Mouse (Mus musculus) Patski (cell line): ENCODE measurements around the gene Syt12. TPM values are rescaled to one million over a fixed set of nuclear protein-coding genes. Genes with fewer than 3 reads are reported as not detected.

Experiments
- ATAC-seq: fragments of 100-300 bp; one replicate; pipeline ENCODE4 v1.8.0; 2021
- CTCF ChIA-PET: fragments of 350-600 bp; sonication (Branson Sonifier 250); formaldehyde crosslinking; loops from one replicate; lab custom pipeline; 2022; ENCODE audit warnings: inconsistent platforms; lab: Charles Lee
- POLR2A ChIA-PET: fragments of 350-600 bp; sonication (Branson Sonifier 250); formaldehyde crosslinking; loops from one replicate; lab custom pipeline; 2022; ENCODE audit warnings: antibody characterized with exemption, inconsistent platforms; lab: Charles Lee
- DNase-seq: peaks from one replicate; pipeline ENCODE4 v3.0.0-alpha.2; 2011; ENCODE audit warnings: low read depth, low spot score
- H3K27me3 ChIP-seq: fragments of 371-371 bp; one replicate; pipeline ENCODE4 v1.5.1; 2021
- CTCF ChIP-seq: fragments of 100-300 bp; IDR thresholded peaks from one replicate; pipeline ENCODE4 v1.5.1; 2021
- in situ Hi-C: fragments of 300-500 bp; cut with MboI; formaldehyde crosslinking; loops from 3 replicates; pipeline ENCODE4 v1.11.1; 2018; ENCODE audit warnings: low pct_unique_long_range_greater_than_20kb, mixed read lengths
- polyA plus RNA-seq: library from polyadenylated mRNA; unstranded; gene quantifications from one replicate; pipeline ENCODE4 v1.2.3, GENCODE M21; 2021

Gene Syt12
- polyA plus RNA-seq, 1 experiment from 2014 or later: 25.2 TPM

DNA sequence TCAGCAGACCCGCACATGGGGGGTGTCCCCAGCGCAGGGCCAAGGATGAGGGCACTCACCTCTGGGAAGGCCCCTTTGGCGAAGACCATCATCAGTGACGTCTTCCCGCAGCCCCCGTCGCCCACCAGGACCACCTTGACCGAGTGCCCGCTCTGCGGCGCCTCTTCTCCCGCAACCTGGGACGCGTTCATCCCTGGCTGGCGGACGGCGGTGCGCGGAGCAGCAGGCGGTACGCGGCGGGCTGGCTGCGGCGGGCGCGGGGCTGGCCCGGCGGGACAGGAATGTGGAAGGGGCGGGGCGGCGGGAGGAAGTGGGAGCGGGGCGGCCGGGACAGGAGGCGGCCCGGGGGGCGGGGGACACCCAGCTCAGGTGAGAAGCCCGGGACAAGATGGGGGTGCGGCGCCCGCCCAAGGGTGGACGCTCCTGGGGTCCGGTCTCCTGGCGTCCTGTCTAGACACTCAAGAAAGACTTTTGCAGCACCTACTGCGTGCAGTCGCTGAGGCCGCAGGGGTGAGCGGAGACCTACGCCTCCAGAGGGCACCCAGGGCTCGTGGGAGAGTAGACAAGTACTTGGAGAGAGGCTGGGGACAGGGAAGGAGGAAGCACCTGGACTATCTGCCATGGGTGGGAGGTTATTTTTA, 38.0 kb downstream of the Syt12 start, which contains the start of gene Rhod:
TSS of gene Rhod (minus strand) at position 272 of the 641 bp plus-strand sequence.
- no peak for DNase-seq
- in situ Hi-C loops: no loop called here
- peak; percentile 25 for ATAC-seq
- ChIA-PET POLR2A (interaction anchor here (0.7 to 3.2 kb wide), 6 partner anchors 11 to 54 kb away, joined by 3 to 8 read pairs (median 3); no protein-coding TSS in a partner anchor), CTCF (interaction anchor here (2.7 kb wide), 1 partner anchor 20 kb away, joined by 12 read pairs; no protein-coding TSS in a partner anchor)
- H3K27me3 ChIP-seq: no peaks in the 10 kb centered on the region
- no peak for TF ChIP-seq CTCF

DNA sequence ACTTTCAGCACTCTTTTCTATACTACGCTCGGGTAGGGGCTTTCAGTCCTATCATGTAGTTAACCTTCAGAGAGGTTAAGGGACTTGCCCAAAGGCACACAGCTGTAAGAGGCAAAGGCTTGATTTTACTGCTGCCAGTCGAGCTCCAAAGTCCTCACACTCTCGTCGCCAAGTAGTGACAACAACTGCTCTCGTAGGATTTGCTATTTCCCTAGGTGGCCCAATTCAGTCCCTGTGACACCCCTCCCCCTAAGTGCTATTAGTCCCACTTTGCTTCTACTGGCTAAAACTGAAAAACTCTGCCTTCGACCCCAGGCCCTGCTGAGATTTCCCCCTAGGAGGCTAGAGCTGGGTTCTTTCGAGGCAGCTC, 38.5 kb downstream of the Syt12 start:
- POLR2A ChIA-PET: interaction anchor here (1.0 to 3.2 kb wide), 4 partner anchors 13 to 187 kb away, joined by 3 to 8 read pairs (median 5); partner anchors contain the start of gene Rce1
- no peak for TF ChIP-seq CTCF
- CTCF ChIA-PET: interaction anchor here (0.9 kb wide), 1 partner anchor 14 kb away, joined by 3 read pairs; no protein-coding TSS in a partner anchor
- DNase-seq (no peak), ATAC-seq (no peak)
- in situ Hi-C loops: no loop called here
- H3K27me3 ChIP-seq: no peaks in the 10 kb centered on the region

DNA sequence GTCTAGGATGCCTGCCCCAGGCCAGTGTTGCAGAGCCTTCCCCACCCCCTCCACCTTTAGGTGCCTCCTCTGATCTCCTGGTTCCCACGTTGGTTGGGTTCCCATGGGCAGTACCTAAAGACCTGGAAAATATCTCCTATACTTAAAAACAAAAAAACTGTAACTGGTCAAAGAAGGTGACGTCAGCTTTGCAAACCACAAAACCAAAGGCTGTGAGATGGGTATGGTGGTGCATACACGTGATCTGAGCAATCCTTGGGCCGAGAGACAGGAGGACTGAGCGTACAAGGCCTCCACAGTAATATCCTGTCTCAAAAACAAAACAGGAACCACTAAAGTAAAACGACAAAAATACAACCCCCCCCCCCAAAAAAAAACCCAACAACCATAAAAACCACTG, 39.4 kb downstream of the Syt12 start:
- POLR2A ChIA-PET: interaction anchor here (0.6 to 3.2 kb wide), 3 partner anchors 12 to 188 kb away, joined by 4 to 8 read pairs (median 7); partner anchors contain the start of gene Rce1
- CTCF ChIA-PET: interaction anchor here (0.9 kb wide), 1 partner anchor 13 kb away, joined by 3 read pairs; no protein-coding TSS in a partner anchor
- DNase-seq: no peak
- in situ Hi-C loops: no loop called here
- TF ChIP-seq CTCF: no peak
- no peaks in the 10 kb centered on the region for H3K27me3 ChIP-seq
- no peak for ATAC-seq

DNA sequence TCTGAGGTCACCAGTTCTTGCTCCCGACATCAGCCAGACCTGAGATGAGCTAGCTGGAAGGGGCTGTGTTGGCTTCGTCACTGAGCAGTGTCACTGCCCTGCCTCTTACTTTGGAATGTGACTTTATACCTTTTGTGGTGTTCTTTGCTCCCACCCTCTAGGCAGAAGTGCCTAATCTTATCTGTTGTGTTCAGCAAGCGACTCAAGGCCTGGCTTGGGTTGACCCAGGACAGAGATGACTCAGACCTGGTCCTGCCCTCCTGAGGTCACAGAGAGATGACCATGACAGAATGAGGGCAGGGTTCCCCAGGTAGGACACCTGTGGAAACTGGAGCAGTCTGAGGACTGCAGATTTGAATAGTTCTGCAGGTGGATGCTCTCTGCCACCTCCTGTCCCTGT, 41.0 kb downstream of the Syt12 start:
- TF ChIP-seq CTCF: no peak
- CTCF ChIA-PET: interaction anchor here (1.5 kb wide), 1 partner anchor 37 kb away, joined by 3 read pairs; no protein-coding TSS in a partner anchor
- no peak for ATAC-seq
- POLR2A ChIA-PET: no interaction called here
- in situ Hi-C loops: no loop called here
- no peaks in the 10 kb centered on the region for H3K27me3 ChIP-seq
- no peak for DNase-seq

DNA sequence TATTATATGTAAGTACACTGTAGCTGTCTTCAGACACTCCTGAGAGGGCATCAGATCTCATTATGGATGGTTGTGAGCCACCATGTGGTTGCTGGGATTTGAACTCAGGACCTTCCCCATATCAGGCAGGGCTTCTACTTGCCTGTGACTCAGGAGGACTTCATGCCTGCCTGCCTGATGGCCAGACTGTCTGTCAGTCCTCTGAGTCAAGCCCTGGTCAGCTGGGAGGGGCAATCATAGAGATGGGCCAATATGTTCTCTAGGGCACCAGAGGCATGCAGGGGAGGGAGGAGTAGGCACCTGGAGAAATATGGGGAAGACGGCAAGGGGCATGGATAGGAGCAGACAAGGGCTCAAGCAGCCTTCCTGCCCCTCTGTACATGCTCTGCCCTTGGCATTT, 42.2 kb downstream of the Syt12 start:
- in situ Hi-C loops: no loop called here

DNA sequence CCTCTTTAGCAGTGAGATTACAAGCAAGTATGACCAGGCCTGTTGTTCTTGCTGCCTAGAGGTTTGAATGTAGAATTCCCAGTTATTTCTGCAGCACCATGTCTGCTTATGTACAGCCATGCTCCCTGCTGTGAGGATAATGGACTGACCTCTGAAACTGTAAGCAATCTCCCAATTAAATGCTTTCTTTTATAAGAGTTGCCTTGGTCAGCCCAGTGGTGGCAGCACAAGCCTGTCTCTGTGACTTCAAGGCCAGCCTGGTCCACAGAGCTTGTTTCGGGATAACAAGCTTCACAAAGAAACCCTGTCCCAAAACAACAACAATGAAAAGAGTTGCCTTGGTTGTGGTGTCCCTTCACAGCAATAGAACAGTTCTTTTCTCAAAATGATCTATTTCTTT, 43.5 kb downstream of the Syt12 start:
- ChIA-PET POLR2A (interaction anchor here (0.5 to 0.8 kb wide), 3 partner anchors 9 to 63 kb away, joined by 3 read pairs; no protein-coding TSS in a partner anchor), CTCF (interaction anchor here (1.2 to 1.5 kb wide), 3 partner anchors 42 to 49 kb away, joined by 3 to 5 read pairs (median 3); no protein-coding TSS in a partner anchor)
- no peaks in the 10 kb centered on the region for H3K27me3 ChIP-seq
- ATAC-seq (no peak), DNase-seq (no peak)
- in situ Hi-C loops: no loop called here
- no peak for TF ChIP-seq CTCF

More for the DNA sequence above, 42.2 kb downstream of the Syt12 start:
- POLR2A ChIA-PET: interaction anchor here (1.1 kb wide), 1 partner anchor 15 kb away, joined by 3 read pairs; no protein-coding TSS in a partner anchor
- CTCF ChIA-PET: no interaction called here
- no peaks in the 10 kb centered on the region for H3K27me3 ChIP-seq
- no peak for DNase-seq
- TF ChIP-seq CTCF: no peak
- ATAC-seq: no peak

DNA sequence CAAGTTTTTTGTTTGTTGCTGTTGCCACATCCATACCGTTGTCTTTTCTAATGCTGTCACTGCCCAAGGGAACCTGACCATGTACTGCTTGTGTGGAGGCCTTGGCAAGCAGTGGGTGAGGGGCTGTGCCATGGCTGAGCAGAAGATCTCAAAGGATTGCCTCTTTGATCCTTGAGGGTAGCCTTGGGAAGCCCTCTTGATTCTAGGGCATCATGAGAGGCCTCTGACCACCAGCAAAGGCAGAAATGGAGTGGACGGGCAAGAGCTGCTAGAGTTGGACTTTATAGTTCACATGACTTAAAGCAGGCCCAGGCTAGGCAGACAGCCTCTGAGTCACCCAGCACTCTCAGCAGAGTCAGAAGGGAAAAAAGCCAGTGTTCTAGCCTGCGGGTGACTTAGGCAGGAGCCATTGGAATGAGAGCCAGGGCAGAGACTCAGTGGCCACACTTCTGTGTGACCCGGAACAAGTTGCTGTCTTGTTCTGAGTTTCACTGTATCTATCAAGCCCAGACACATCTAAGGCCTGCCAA, 47.1 kb downstream of the Syt12 start:
- ChIA-PET CTCF (interaction anchor here (1.2 to 3.6 kb wide), 2 partner anchors 11 to 14 kb away, joined by 3 to 11 read pairs; no protein-coding TSS in a partner anchor), POLR2A (no interaction called here)
- no peak for TF ChIP-seq CTCF
- DNase-seq (no peak), ATAC-seq (no peak)
- no peaks in the 10 kb centered on the region for H3K27me3 ChIP-seq
- in situ Hi-C loops: no loop called here

DNA sequence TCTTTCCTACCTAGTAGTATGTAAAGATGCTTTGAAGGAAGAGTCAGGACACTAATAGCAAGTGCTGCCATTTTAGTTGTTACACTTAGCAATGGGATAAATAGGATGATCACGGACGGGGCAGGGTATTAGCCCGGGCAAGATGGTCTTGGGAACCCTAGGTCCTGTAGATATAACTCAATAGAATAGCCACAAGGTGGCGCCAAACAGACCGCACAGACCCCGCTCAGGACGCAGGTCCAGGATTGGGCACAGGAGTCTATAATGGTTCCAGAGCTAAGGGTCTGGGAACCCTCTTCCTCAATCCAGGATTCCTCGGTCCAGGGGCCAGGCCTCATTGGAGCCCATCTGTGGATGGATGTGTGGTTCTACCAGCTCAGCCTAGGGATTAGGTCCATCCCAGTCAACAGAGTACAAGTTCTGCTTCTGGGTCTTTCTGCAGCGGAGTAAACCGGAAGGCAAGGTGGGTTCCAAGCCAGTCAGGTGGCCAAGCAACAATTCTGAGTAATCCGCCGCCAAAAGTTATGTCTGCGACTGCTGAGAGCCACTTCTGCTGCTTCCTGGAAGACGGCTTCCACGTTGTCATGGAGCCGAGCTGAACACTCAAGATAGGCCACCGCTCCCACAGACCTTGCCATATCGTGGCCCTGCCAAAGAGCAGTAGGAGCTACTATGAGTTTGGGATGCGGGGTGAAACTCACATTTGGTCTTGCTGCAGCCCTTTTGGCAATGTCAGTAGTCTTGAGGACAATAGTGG, 51.5 kb downstream of the Syt12 start:
- ChIA-PET POLR2A (interaction anchor here (0.9 to 2.1 kb wide), 2 partner anchors 9 to 14 kb away, joined by 3 to 8 read pairs; partner anchors contain the start of gene Rhod), CTCF (interaction anchor here (1.0 to 1.1 kb wide), 3 partner anchors 16 to 157 kb away, joined by 3 read pairs; partner anchors contain the start of gene Ssh3)
- no peak for DNase-seq
- TF ChIP-seq CTCF: peak; percentile 67
- H3K27me3 ChIP-seq: no peaks in the 10 kb centered on the region
- in situ Hi-C loops: no loop called here
- no peak for ATAC-seq

DNA sequence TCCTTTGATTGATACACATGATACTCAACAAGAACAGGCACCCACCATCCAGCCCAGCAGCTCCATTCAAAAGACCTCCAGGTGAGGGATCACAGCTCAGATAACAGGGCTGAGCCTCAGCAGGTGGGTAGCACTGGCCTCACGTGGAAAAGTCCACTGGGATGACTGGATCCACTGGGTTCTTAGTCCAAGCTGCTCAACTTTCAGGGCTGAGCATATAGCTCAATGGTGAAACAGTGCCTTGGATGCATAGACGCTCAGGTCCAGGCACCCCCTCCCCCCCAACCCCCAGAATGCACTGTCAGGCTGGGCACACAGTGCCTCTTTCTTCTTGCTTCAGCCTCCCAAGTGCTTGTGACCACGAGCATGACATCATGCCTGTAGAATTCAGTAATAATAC, 54.2 kb downstream of the Syt12 start:
- DNase-seq: no peak
- CTCF ChIA-PET: interaction anchor here (1.1 to 2.4 kb wide), 2 partner anchors 9 to 17 kb away, joined by 4 to 7 read pairs; no protein-coding TSS in a partner anchor
- no peak for ATAC-seq

More for the DNA sequence above, 54.2 kb downstream of the Syt12 start:
- H3K27me3 ChIP-seq: no peaks in the 10 kb centered on the region
- POLR2A ChIA-PET: interaction anchor here (0.6 to 2.0 kb wide), 2 partner anchors 11 to 17 kb away, joined by 3 to 6 read pairs; partner anchors contain the start of gene Rhod
- no peak for TF ChIP-seq CTCF
- in situ Hi-C loops: no loop called here
